Mouse (Mus musculus) midbrain, embryonic 14.5 days (tissue): Measurements from ENCODE around the gene Jtb. TPM values are rescaled to one million over a fixed set of nuclear protein-coding genes. Genes with fewer than 3 reads are reported as not detected.
A peak's percentile ranks its signal among the peaks of the same experiment; 100 is the strongest.
"Not testable (repeated sequence)": the region's sequence is repeated elsewhere in the genome, so short reads cannot be mapped to it uniquely, and the experiment has no call there.

Experiments
- ATAC-seq: fragments of 200-750 bp; cut with Nextera tagmentation; 2 replicates; pipeline ENCODE4 v1.8.0; 2017; ENCODE audit warnings: moderate number of reproducible peaks, moderate library complexity; ENCODE audit not compliant: low FRiP score, low TSS enrichment
- DNase-seq: peaks from one replicate; pipeline ENCODE4 v3.0.0-alpha.2; 2015
- H3K27ac ChIP-seq: fragments of 300-500 bp; sonication (generic); replicated peaks from 2 replicates; pipeline ENCODE4 v1.5.1; 2014; ENCODE audit warnings: mild to moderate bottlenecking, low read depth, low read length, moderate library complexity
- H3K27me3 ChIP-seq: fragments of 300-500 bp; sonication (generic); 2 replicates; pipeline ENCODE4 v1.6.1; 2014; ENCODE audit warnings: low read length, control low read depth, mixed read lengths; ENCODE audit not compliant: control insufficient read depth, insufficient read depth
- H3K36me3 ChIP-seq: fragments of 300-500 bp; sonication (generic); 2 replicates; pipeline ENCODE4 v1.6.1; 2014; ENCODE audit warnings: low read length, control low read depth; ENCODE audit not compliant: control insufficient read depth, insufficient read depth
- H3K4me1 ChIP-seq: fragments of 300-500 bp; sonication (generic); 2 replicates; pipeline ENCODE4 v1.6.1; 2014; ENCODE audit warnings: mild to moderate bottlenecking, antibody characterized with exemption, low read length, control low read depth; ENCODE audit not compliant: control insufficient read depth, insufficient read depth
- H3K4me2 ChIP-seq: fragments of 300-500 bp; sonication (generic); 2 replicates; pipeline ENCODE4 v1.6.1; 2014; ENCODE audit warnings: mild to moderate bottlenecking, low read length, moderate library complexity
- H3K4me3 ChIP-seq: fragments of 300-500 bp; sonication (generic); replicated peaks from 2 replicates; pipeline ENCODE4 v1.5.1; 2014; ENCODE audit warnings: low read depth, low read length
- H3K9ac ChIP-seq: fragments of 300-500 bp; sonication (generic); replicated peaks from 2 replicates; pipeline ENCODE4 v1.6.1; 2014; ENCODE audit warnings: mild to moderate bottlenecking, low read length, moderate library complexity
- H3K9me3 ChIP-seq: fragments of 300-500 bp; sonication (generic); 2 replicates; pipeline ENCODE4 v1.6.1; 2016; ENCODE audit warnings: low read length, control low read depth, mixed read lengths; ENCODE audit not compliant: control insufficient read depth
- WGBS: fragments of 180-500 bp; shearing (Covaris S2); extraction: QIAGEN DNeasy Blood & Tissue Kit; methylation state at CpG from one replicate; pipeline ENCODE4 v1.1.7; 2014; 5-methylcytosine and 5-hydroxymethylcytosine counted together
- polyA plus RNA-seq: library from polyadenylated mRNA; unstranded; fragments of >200 nt; fragmentation: Nextera tagmentation; extraction: Ambion mirVana; gene quantifications from 2 replicates; pipeline ENCODE4 v1.2.1, GENCODE M21; 2014

The Jtb gene
- polyA plus RNA-seq, 1 experiment from 2014 or later = 102 TPM

DNA sequence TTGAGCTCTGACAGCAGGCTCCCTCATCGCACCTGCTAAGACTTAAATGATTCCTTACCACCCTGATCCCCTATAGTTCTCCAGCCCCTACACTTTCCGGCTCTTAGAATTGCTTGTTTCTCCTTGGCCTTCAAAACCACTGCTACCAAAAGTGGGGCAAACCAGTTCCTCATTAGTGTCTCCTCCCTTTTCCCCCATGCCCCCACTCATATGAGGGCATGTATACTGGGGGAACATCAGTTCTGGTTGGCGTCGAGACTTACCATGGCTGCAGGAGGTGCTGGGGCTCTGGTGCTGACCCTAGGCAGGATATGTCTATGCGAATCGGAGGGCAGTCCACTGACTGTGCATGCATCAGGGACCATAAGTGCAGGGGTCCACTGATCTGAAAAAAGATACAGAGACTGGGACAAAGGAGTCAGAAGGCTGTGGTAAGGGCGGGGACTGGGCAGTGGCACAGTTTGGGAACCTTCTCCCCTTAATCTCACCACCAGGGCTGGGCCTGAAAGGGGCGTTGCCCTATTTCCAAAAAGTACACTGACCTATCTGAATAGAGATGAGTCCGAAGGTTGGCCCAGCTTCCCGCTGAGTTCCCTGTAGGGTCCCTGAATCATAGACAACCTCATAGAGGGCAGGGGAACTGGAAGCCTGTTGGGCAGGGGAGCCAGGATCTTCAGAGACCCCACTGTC lies 10.4 kb downstream of the Jtb start:
- WGBS = 85% methylated on average over 10 of the region's 10 CpGs

DNA sequence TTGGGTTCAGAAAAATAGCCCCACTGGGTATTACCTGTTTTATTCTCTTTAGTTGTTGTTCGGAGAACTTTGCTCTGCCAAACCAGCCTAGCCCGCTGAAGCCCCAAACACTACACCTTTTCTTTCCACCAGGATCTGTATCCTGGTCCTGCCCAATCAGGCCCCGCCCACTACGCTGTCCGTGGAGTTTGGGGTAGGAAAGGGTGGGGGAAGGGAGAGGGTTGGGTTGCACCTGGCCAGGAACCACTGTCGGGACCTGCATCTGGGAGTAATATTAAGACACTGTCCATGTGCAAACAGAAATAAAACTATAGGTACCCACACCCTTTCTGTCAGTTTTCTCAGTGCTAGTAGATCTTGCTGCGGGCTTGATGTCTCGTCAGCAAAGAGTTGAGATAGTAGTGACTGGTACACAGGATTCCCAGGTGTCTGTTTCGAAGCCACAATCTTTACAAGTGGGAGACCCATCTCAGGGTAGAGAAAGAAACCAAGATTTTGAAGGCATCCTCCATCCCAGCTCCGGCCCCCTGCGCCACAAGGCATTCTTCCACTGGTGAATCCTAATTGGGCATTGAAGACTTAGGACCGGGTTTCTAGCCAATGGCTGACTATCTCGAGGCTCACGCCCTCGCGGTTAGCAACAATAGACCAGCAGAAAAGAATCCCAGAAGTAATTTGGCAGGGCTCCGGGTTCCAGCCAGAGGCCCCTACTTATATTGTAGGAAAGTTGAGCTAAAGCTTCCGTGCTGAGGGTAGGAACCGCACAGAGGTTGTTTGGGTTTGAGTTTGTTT lies 11.8 kb downstream of the Jtb start, which contains the start of gene Creb3l4:
Gene Creb3l4 (minus strand): TSS at position 529 of the 792 bp plus-strand sequence.
- H3K36me3 ChIP-seq = no peaks in the 10 kb centered on the region
- H3K27me3 ChIP-seq = no peaks in the 10 kb centered on the region
- peak; percentile 46; the same call in 1 of the 2 replicates for ATAC-seq
- H3K9ac ChIP-seq = 0 out of 2 replicates have a peak within 1 kb of the TSS, but pooled peaks have one; percentile 10
- peak within 1 kb of the TSS; percentile 29 for H3K4me3 ChIP-seq
- DNase-seq = peak; percentile 81
- H3K27ac ChIP-seq = peak within 1 kb of the TSS; percentile 32
- H3K4me2 ChIP-seq = peak within 1 kb of the TSS; percentile 63
- no peaks in the 10 kb centered on the region for H3K9me3 ChIP-seq
- H3K4me1 ChIP-seq = peaks cover 12% of the 10 kb centered on the region; the same call in 1 of the 2 replicates
- WGBS = 2% methylated on average over 19 of the region's 19 CpGs

More for the DNA sequence above, 10.4 kb downstream of the Jtb start:
- Histone ChIP-seq H3K27ac (no peak overlapping the region), H3K4me3 (no peak overlapping the region), H3K27me3 (no peaks in the 10 kb centered on the region), H3K9me3 (no peaks in the 10 kb centered on the region), H3K9ac (no peak overlapping the region), H3K4me1 (peaks cover 12% of the 10 kb centered on the region; the same call in 1 of the 2 replicates), H3K4me2 (no peak overlapping the region), H3K36me3 (peaks cover 2% of the 10 kb centered on the region)
- ATAC-seq (no peak), DNase-seq (no peak)

DNA sequence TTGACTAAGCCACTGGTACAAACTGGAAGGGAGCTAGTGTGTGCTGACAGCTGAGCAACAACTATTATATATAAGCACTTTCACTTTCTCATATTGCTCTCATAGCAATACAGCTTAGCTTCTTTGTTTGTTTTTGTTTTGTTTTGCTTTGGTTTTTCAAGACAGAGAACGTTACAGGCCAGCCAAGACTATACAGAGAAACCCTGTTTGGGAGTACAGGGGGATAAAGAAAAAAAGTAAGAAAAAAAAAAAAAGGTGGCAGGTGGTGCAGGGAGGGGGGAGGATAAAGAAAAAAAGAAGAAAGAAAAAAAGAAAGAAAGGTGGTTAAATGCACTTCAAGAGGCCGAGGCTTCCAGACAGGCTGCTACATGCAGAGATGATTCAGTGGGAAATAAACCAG lies 14.0 kb downstream of the Jtb start:
- Histone ChIP-seq H3K27ac (no peak overlapping the region), H3K27me3 (no peaks in the 10 kb centered on the region), H3K9me3 (no peaks in the 10 kb centered on the region), H3K36me3 (no peaks in the 10 kb centered on the region), H3K9ac (no peak overlapping the region), H3K4me3 (no peak overlapping the region), H3K4me1 (peaks cover 21% of the 10 kb centered on the region), H3K4me2 (no peak overlapping the region)
- DNase-seq = no peak
- 76% methylated on average over 2 of the region's 2 CpGs for WGBS
- no peak for ATAC-seq

DNA sequence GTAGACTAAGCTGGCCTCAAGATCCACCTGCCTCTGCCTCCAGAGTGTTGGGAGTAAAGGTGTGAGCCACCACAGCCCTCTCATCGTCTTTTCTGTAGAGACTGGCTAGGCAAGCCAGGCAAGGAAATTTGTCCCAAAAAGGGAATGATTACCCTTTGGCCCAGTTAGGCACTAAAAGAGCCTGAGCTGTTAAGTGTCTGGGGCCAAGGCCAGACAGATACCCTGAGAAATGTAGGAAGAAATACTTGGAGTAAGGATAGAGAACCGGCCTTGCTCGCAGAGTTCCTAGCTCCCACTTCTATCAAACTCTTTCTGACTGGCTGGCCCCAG lies 16.2 kb downstream of the Jtb start:
- WGBS = under 1% methylated on average over 3 of the region's 3 CpGs
- no peak for ATAC-seq
- Histone ChIP-seq H3K9me3 (no peaks in the 10 kb centered on the region), H3K36me3 (peaks cover 10% of the 10 kb centered on the region; the same call in 1 of the 2 replicates), H3K4me2 (peak overlapping the region; percentile 83), H3K27me3 (no peaks in the 10 kb centered on the region), H3K4me3 (peak overlapping the region; percentile 63), H3K9ac (peak overlapping the region; percentile 75; the same call in 1 of the 2 replicates), H3K4me1 (peaks cover 20% of the 10 kb centered on the region), H3K27ac (peak overlapping the region; percentile 68)
- no peak for DNase-seq

DNA sequence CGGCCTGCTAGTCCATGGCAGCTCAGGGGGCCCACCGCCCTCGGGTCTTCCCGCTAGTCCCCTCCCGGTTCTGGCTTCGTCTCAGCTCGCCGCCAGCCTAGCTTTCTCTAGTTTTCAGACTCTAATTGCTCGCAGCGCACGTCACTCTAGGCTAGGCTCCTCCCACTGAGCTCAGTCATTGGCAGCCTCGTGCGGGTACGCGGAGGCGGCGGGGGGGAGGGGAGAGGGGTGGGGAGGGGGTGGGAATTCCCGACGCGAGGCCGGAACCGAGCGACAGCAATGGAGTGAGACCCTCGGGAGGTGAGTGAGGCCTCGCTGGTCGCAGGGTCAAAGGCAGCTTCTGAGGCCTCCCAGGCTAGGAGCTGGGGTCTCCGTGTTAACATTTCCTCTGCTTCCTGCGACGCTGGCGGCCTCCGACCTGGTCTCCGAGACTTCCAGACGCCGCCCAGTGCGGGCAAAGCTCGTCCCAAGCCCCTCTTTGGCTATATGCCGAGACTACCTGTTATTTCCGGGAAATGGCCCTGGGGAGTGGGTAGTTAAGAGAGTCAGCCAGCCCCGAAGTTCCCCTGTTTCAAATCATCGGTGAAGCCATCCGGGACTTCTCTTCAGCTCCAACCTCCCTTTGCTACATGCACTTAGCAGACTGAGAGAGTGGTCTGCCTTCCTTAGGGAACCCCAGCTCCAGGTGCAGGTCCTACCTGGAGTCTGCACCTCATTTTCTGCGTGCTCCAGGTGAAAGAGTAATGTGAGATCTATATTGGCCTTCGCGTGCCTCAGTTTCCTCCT lies 16.8 kb downstream of the Jtb start, which contains the start of gene Slc39a1:
Gene Slc39a1 (plus strand): TSS at position 213 of the 786 bp plus-strand sequence.
- Histone ChIP-seq H3K4me2 (peak within 1 kb of the TSS; percentile 83), H3K27ac (peak within 1 kb of the TSS; percentile 80), H3K9me3 (no peaks in the 10 kb centered on the region), H3K36me3 (peaks cover 10% of the 10 kb centered on the region; the same call in 1 of the 2 replicates), H3K9ac (peak within 1 kb of the TSS; percentile 75), H3K4me1 (peaks cover 15% of the 10 kb centered on the region), H3K27me3 (no peaks in the 10 kb centered on the region), H3K4me3 (peak within 1 kb of the TSS; percentile 63)
- under 1% methylated on average over 44 of the region's 44 CpGs for WGBS
- DNase-seq (peak; percentile 98), ATAC-seq (peak; percentile 94)

DNA sequence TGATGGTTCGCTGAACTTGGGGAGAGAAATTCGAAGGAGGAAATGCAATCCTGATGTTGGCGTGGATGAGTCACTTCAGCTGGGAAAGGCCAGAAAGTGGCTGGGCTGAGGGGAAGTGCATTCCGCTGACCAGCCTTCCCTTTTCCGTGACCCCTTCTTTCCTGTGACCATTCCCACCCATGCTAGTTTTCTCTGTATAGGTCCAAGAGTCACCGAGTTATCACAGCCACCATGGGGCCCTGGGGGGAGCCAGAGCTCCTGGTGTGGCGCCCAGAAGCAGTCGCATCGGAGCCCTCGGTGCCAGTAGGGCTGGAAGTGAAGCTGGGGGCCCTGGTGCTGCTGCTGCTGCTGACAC lies 17.3 kb downstream of the Jtb start:
- ATAC-seq (no peak), DNase-seq (no peak)
- H3K27ac ChIP-seq = peak overlapping the region; percentile 80
- no peaks in the 10 kb centered on the region for H3K9me3 ChIP-seq
- H3K4me3 ChIP-seq = peak overlapping the region; percentile 63
- H3K4me1 ChIP-seq = peaks cover 10% of the 10 kb centered on the region
- peaks cover 10% of the 10 kb centered on the region; the same call in 1 of the 2 replicates for H3K36me3 ChIP-seq
- no peaks in the 10 kb centered on the region for H3K27me3 ChIP-seq
- H3K9ac ChIP-seq = peak overlapping the region; percentile 75
- WGBS = 5% methylated on average over 10 of the region's 10 CpGs
- H3K4me2 ChIP-seq = peak overlapping the region; percentile 83

DNA sequence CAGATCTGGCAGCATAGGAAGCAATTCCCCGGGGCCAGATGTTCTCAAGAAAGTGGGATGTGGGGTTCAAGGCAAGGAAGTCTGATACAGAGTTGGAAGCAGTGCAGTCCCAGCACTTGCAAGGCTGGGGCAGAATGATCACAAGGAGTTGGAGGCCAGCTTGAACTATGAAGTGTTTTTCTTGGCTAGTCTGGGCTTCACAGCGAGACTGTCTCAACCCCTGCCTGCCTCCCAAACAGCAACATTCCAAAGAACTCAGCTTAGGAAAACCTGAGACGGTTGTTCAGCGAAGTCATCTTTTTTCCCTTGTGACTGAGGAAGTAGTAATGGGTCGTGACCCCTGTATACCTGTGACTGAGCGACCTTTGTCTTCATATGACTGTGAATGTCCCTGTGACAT lies 19.4 kb downstream of the Jtb start:
- no peaks in the 10 kb centered on the region for H3K9me3 ChIP-seq
- H3K4me3 ChIP-seq = no peak overlapping the region
- H3K27ac ChIP-seq = no peak overlapping the region
- DNase-seq = no peak
- H3K9ac ChIP-seq = no peak overlapping the region
- peaks cover 16% of the 10 kb centered on the region for H3K4me1 ChIP-seq
- no peaks in the 10 kb centered on the region for H3K27me3 ChIP-seq
- ATAC-seq = no peak
- peaks cover 10% of the 10 kb centered on the region; the same call in 1 of the 2 replicates for H3K36me3 ChIP-seq
- WGBS = 92% methylated on average over 6 of the region's 6 CpGs
- H3K4me2 ChIP-seq = no peak overlapping the region

DNA sequence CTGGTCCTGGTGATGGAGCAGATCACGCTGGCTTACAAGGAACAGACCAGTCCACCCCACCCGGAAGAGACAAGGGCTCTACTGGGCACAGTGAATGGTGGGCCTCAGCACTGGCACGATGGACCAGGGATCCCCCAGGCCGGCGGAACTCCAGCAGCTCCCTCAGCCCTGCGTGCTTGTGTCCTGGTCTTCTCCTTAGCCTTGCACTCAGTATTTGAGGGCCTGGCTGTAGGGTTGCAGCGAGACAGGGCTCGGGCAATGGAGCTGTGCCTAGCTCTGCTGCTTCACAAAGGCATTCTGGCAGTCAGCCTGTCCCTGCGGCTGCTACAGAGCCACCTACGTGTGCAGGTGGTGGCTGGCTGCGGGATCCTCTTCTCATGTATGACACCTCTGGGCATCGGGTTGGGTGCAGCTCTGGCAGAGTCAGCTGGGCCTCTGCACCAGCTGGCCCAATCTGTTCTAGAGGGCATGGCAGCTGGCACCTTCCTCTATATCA lies 20.4 kb downstream of the Jtb start:
- WGBS = 90% methylated on average over 10 of the region's 12 CpGs
- not testable (repeated sequence) for H3K9me3 ChIP-seq, ATAC-seq

More for the DNA sequence above, 20.4 kb downstream of the Jtb start:
- not testable (repeated sequence) for H3K4me2 ChIP-seq, H3K4me3 ChIP-seq, H3K27ac ChIP-seq, H3K9ac ChIP-seq, DNase-seq, H3K27me3 ChIP-seq
- Histone ChIP-seq H3K36me3 (peaks cover 11% of the 10 kb centered on the region), H3K4me1 (peaks cover 16% of the 10 kb centered on the region)
